Mouse (Mus musculus): ENCODE data around the gene Gid8.

- TF ChIP-seq CTCF (conservative IDR thresholded peaks at IDR 0.05; ENCODE audit: insufficient read depth, insufficient read length, low read depth, low read length) = no peak
- TF ChIP-seq POLR2A (IDR thresholded peaks at IDR 0.05; ENCODE audit: low read depth, low read length) = no peak
Observed at GRCm38 (mm10) chr2:180737984-180738383, 28.1 kb downstream of the Gid8 start.

Data from kidney, adult 2 months (tissue).